Mouse (Mus musculus) left cerebral cortex, adult 11 months (tissue): Measurements from ENCODE around the gene Cox6a1.
A peak's percentile ranks its signal among the peaks of the same experiment; 100 is the strongest.
"Not testable (repeated sequence)": the region's sequence is repeated elsewhere in the genome, so short reads cannot be mapped to it uniquely, and the experiment has no call there.

Source experiments
- DNase-seq: peaks from one replicate; pipeline ENCODE4 v3.0.0; 2022; ENCODE audit warnings: low spot score

The Cox6a1 gene

DNA sequence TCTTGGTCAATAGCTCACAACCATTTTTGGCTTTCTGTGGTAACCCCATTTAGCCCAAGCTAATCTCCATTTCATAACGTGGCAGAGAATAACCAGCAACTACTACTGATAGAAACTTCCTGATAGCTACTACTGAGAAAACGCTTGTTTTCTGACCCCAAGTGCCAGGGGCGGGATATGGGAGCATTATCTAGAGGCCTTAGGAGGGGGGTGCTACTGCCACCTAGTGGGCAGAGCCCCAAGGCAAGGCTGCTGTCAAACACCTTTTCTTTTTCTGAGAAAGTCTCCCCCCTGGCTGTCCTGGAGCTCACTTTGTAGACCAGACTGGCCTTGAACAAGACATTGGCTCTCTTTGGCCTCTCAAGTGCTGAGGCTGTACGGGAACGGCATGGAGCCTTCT, 1.2 kb downstream of the Cox6a1 start:
- DNase-seq = peak; percentile 66

DNA sequence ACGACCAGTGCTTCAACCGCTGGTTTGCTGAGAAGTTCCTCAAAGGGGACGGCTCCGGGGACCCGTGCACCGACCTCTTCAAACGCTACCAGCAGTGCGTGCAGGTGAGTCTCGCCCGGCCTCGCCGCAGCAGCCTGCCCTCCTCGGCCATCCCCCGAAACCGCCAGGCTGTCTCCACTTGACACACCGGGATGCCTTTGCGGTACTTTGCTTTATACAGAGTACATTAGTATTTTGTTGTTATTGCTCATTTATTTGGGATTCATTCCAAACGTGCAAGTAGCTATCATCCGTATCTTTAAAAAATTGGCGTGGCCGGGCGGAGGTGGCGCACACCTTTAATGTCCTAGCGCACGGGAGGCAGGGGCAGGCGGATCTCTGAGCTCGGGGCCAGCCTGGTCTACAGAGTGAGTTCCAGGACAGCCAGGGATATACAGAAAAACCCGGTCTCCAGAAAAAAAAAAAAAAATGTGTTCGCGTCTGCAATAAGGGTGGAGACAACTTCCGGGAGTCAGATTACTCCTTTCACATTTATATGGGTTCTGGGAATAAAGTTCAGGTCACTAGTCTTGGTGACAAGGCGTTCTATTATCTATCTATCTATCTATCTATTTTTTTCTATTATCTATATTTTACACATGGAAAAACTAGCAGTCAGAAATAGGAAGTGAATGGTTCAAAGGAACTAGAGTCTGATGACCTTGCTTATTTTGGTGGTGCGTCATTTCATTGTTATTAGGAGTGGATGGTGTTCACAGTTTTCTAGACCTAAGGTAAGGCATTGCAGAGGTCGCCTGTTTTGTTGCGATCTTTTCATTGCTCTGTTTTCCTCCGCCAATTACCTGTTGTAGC, 7.2 kb downstream of the Cox6a1 start:
- DNase-seq = no peak

GRCm38 (mm10) chr5:115340577-115341313, 8.0 kb downstream of the Cox6a1 start, which contains the start of the genes Gatc and Triap1:
TSS of gene Gatc (minus strand) at chr5:115341178.
TSS of gene Triap1 (plus strand) at chr5:115341225.
- DNase-seq = peak; percentile 75

DNA sequence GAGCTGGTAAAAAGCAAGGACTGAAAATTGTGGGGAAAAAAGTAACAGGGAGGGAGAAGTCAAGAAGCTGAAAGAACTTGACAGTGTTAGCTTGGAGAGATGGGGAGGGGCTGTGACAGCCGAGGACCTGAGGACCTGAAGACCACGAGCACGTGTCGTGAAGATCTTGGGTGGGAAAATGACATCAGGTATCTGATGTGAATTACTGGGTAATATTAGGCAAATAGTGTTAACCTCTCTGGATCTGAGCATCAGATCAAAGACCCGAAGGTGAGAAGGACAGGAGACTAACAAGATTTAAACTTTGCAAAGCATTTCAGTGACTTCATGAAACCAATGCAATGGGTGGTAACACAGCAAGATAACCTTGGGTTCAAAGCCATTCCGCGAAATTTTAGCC, 8.8 kb downstream of the Cox6a1 start:
- no peak for DNase-seq

DNA sequence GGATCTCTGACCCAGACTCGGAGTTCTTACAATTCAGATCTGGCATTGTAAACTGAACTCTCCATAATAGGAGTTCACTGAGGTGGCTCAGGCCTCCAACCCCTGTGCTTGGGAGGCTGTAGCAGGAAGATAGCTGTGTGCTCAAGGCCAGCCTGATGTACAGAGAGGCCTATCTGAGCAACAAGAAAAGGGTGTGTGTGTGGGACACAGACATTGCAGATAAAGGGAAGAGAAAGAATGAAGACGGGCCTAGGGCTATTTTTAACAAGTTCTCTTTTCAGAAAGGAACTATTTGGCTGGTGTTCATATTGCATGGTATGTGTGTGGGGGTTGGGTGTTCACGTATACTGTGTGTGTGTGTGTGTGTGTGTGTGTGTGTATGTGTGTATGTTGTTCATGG, 15.2 kb downstream of the Cox6a1 start:
- no peak for DNase-seq

DNA sequence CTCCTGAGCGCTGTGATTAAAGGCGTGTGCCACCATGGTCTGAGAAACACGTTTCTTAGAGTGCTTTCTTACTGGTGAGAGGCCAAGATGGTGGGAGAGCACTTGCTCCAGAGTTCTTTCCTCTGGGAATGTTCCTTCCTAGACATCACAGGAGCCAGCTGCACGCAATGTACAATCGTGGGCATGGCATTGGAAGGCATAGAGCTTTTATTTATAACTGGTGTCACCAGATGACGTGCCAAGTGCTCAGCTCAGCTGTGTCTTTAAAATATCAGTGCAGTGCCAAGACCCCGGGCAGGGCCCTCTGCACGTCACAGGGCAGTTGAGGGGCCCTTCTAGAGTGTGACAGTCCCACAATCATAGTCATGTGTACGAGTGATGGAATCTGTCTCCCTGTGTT, 17.8 kb downstream of the Cox6a1 start:
- no peak for DNase-seq

GRCm38 (mm10) chr5:115327610-115328548, 20.9 kb downstream of the Cox6a1 start:
- no peak for DNase-seq

- DNase-seq = peak; percentile 91
These were observed 21.7 kb downstream of the Cox6a1 start, which contains the start of gene Srsf9 for GRCm38 (mm10) chr5:115326875-115327609. TSS of gene Srsf9 (plus strand) at chr5:115327177.

DNA sequence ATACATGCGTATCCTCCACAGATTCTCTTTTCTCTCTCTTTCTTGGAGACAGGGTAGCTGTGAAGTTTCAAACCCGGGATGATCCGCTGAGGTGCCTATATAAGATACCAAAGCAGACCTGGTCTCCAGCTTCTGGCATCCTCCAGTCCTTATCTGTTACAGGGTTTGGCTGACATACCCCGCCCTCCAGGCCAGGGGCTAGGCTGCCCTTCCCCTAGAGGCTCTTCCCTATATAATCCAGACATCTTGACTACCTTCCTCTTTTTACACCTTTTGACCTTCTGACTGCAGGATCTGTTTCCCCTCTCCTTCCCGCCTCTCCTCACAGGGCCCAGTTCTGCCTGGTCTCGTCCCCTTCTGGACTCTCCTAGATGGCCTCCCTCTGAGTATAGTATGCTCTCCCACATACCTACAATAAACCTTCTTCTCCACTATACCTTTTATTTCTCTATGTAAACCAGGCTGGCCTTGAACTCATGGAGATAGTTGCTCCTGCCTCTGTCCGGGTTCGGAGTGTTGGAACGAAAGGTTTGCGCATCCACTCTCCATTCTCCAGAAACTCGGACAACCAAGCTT, 22.4 kb downstream of the Cox6a1 start:
- peak; percentile 55 for DNase-seq

DNA sequence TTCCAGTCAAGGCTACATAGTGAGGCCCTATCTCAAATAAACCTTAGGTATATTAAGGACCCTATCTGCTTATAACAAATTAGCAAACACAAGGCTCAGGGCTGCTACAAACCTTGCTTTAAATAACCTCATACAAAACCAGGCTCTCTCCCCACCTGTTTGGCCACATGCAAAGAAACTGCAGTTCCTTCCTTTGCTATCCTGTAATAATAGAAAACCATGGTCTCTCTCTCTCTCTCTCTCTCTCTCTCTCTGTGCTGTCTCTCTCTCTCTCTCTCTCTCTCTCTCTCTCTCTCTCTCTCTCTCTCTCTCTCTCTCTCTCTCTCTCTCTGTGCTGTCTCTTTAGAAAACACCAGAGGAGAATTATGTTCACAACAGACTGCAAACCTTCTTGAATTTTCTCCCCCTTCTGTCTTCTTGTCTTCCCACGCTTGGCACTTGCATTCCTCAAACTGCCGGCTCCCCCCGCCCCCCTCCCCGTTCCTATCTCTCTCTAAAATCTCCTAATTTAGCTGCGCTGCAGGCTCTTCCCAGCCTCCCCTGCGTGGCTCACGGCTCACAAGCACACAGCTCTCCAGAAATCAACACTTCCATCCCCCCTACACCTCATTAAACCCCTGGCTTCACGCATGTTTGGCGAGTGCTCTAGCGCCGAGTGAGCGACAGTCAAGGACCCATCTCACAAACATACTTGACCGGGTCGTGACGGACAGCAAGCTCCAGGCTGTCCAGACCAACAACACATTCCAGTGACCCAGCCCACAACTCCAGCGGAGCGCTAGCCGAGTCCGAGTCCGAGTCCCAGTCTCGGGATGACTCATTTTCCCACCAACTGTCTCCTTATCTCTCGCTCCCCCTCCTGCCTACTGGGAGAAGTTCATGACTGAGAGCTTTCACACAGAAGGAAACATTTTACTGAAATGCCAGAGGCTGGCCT, 29.5 kb downstream of the Cox6a1 start:
- DNase-seq = peak; percentile 78

DNA sequence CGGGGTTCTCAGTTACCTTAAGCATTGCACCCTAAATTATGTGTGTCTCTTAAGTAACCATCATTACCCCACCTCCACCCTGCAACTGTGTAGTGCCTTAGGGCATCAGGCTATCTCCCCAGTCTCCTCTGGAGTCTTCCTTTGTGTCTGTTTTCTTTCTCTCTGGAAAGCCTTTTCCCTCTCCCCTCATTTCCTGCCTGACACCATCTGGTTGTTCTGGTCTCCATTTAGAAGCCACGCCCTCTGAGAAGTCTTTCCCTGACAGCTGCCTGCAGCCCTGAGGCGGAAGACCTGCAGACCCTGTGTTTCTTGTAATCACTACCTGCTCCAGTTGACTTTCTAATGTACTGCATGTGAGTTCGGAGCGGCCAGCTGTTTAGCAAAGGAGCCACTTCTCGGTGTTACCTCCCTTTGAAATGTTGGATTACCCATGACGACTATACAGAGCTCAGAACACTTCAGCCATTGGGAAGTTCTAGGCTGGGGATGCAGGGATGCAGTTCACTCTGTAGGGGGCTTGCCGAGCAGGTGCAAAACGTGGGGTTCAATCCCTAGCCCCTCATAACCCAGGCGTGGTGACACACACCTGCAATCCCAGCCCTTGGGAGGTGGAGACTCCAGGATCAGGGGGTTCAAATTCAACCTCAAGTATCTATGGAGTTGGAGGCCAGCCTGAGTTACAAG, 31.0 kb downstream of the Cox6a1 start:
- no peak for DNase-seq

DNA sequence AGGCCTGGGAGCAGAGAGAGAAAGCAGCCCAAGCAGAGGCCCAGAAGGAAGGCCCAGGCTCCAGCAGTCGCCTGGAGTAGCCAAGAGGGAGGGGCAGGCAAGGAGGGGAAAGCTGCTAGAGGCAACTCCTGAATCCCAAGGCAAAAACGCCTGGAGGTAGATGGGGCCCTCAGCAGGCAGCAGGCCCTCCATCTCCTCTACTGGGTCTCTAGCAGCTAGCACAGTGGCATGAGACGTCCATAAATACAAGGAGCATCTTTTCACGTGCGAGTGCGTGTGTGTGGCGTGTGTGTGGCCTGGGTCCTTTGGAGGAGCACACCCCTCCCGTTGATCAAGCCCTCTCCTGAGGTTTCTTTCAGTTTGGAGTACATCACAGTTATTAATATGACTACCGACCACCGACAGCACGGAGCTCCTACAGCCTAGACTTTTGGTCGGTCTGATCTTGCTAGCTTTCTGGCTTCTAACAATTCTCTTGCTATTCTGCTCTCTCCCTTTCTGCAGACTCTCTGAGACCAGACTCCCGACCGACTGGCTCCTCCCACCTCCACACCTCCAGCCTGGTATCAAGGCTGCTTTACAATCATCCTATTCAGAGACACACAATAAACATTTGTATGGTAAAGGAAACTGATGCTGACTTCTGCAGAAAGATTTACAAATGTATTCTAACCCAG, 31.7 kb downstream of the Cox6a1 start:
- DNase-seq = no peak

DNA sequence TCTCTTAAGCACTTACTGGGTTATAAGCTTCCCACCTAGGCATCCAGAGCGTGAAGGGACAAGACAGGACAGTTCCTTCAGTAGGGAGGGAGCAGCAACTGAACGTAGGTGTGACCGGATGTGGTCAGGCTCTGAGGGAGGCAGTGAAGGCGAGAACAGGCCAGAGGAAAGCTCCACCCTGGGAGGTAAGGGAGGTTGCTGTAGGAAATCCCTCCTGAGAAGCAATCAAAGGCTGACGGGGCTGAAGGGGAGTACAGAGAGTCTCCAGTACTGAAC, 35.2 kb downstream of the Cox6a1 start:
- no peak for DNase-seq

GRCm38 (mm10) chr5:115312816-115313667, 35.7 kb downstream of the Cox6a1 start:
- DNase-seq = no peak

GRCm38 (mm10) chr5:115312354-115312753, 36.4 kb downstream of the Cox6a1 start:
- DNase-seq = no peak

- DNase-seq = not testable (repeated sequence)
These were observed 46.6 kb downstream of the Cox6a1 start for GRCm38 (mm10) chr5:115302190-115302589.

DNA sequence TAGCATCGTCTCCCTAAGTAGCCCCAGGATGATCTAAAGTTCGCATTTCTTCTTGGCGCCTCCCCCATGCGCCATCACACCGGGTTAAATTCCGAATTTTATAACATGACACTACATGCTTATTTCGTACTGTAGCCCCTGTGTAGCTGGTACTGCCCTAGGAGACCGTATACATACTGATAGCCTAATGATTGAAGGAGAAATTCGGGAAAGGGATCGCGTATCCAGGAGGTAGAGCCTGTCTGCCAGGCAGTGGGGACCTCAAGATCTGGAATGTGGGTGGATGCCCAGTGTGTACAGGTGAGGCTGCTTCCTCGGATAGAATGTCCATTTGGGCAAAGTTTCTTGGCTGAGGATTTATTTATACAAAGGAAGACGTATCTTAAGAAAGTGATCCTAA, 47.2 kb downstream of the Cox6a1 start:
- no peak for DNase-seq
